Mouse (Mus musculus) CH12.LX (cell line): Measurements from ENCODE around the gene Rpn1. TPM values are rescaled to one million over a fixed set of nuclear protein-coding genes. Genes with fewer than 3 reads are reported as not detected.
"Not testable (repeated sequence)": the region's sequence is repeated elsewhere in the genome, so short reads cannot be mapped to it uniquely, and the experiment has no call there.

ENCODE experiments used
- DNase-seq: peaks from one replicate; pipeline ENCODE4 v3.0.0-alpha.2; 2013; ENCODE audit errors: extremely low read depth
- H3K27ac ChIP-seq: 2 replicates; pipeline ENCODE4 v1.5.1; 2012; ENCODE audit warnings: low read depth, mild to moderate bottlenecking, control low read depth, moderate library complexity; ENCODE audit not compliant: insufficient read depth
- H3K27me3 ChIP-seq: replicated peaks from 2 replicates; pipeline ENCODE3; 2012; ENCODE audit warnings: inconsistent platforms
- H3K36me3 ChIP-seq, 2 experiments: replicated peaks in 1 of 2; 2 replicates each; pipeline versions ENCODE3 to v1.6.1; 2012; ENCODE audit warnings: inconsistent platforms in 1 of 2, low read length in 1 of 2, mild to moderate bottlenecking in 1 of 2, mixed read lengths in 1 of 2, moderate library complexity in 1 of 2; ENCODE audit not compliant: control insufficient read depth in 1 of 2, insufficient read depth in 1 of 2
- H3K4me1 ChIP-seq, 2 experiments: 2 replicates each; pipeline ENCODE4 v1.6.1; 2012; ENCODE audit warnings: inconsistent platforms in 1 of 2, moderate library complexity in 1 of 2; ENCODE audit not compliant: insufficient read depth in 2 of 2, control insufficient read depth in 1 of 2
- H3K4me2 ChIP-seq: 2 replicates; pipeline ENCODE4 v1.6.1; 2012; ENCODE audit warnings: low read depth, mild to moderate bottlenecking, control low read depth; ENCODE audit not compliant: poor library complexity, insufficient read depth, severe bottlenecking
- H3K4me3 ChIP-seq, 3 experiments: fragments of 150-350 bp in 1 of 3; sonication (generic) in 1 of 3; replicated peaks in 1 of 3; 2 replicates each; pipeline versions ENCODE3 to v1.5.1; 2011 to 2012; ENCODE audit warnings: low read depth in 2 of 3, low read length in 2 of 3, mild to moderate bottlenecking in 2 of 3, moderate library complexity in 2 of 3, control low read depth in 1 of 3, improper control_type of control experiment in 1 of 3, inconsistent platforms in 1 of 3, mixed read lengths in 1 of 3; ENCODE audit not compliant: poor library complexity in 1 of 3
- H3K79me2 ChIP-seq: replicated peaks from 2 replicates; pipeline ENCODE4 v1.6.1; 2012; ENCODE audit warnings: mild to moderate bottlenecking, moderate library complexity; ENCODE audit not compliant: control insufficient read depth, poor library complexity, insufficient read depth, severe bottlenecking; ENCODE audit errors: extremely low read depth
- H3K9ac ChIP-seq: 2 replicates; pipeline ENCODE4 v1.6.1; 2012; ENCODE audit warnings: low read depth, mild to moderate bottlenecking, control low read depth, moderate library complexity; ENCODE audit not compliant: insufficient read depth
- H3K9me3 ChIP-seq: replicated peaks from 2 replicates; pipeline ENCODE3; 2012; ENCODE audit warnings: low read length, inconsistent platforms, mixed read lengths
- BHLHE40 ChIP-seq: IDR thresholded peaks from 2 replicates; pipeline ENCODE4 v1.6.1; 2011; ENCODE audit warnings: mild to moderate bottlenecking, low read depth, low read length, improper control_type of control experiment
- CHD2 ChIP-seq: IDR thresholded peaks from 2 replicates; pipeline ENCODE4 v1.6.1; 2011; ENCODE audit warnings: low read length, improper control_type of control experiment
- CTCF ChIP-seq, 2 experiments: IDR thresholded peaks in 1 of 2; conservative IDR thresholded peaks in 1 of 2; 2 replicates each; pipeline ENCODE4 v1.5.1; 2011 to 2012; ENCODE audit warnings: low read depth in 2 of 2, low read length in 2 of 2, improper control_type of control experiment in 1 of 2, inconsistent platforms in 1 of 2, mild to moderate bottlenecking in 1 of 2, moderate library complexity in 1 of 2
- ELF1 ChIP-seq: IDR thresholded peaks from 2 replicates; pipeline ENCODE4 v1.6.1; 2014; ENCODE audit warnings: low read depth, mild to moderate bottlenecking, inconsistent platforms, low read length, improper control_type of control experiment
- EP300 ChIP-seq: IDR thresholded peaks from 2 replicates; pipeline ENCODE4 v1.6.1; 2011; ENCODE audit warnings: low read length, improper control_type of control experiment
- ETS1 ChIP-seq: conservative IDR thresholded peaks from 2 replicates; pipeline ENCODE4 v1.6.1; 2012; ENCODE audit warnings: low read depth, mild to moderate bottlenecking, inconsistent platforms, low read length, improper control_type of control experiment, moderate library complexity
- GABPA ChIP-seq: IDR thresholded peaks from 2 replicates; pipeline ENCODE4 v1.6.1; 2012; ENCODE audit warnings: low read depth, low read length, improper control_type of control experiment, inconsistent platforms; ENCODE audit not compliant: insufficient replicate concordance
- HCFC1 ChIP-seq: IDR thresholded peaks from 2 replicates; pipeline ENCODE4 v1.6.1; 2012; ENCODE audit warnings: low read depth, mild to moderate bottlenecking, inconsistent platforms, low read length, improper control_type of control experiment
- JUN ChIP-seq: IDR thresholded peaks from 2 replicates; pipeline ENCODE4 v1.6.1; 2011; ENCODE audit warnings: low read depth, mild to moderate bottlenecking, low read length, improper control_type of control experiment, moderate library complexity; ENCODE audit not compliant: insufficient read depth
- KAT2A ChIP-seq: IDR thresholded peaks from 2 replicates; pipeline ENCODE4 v1.6.1; 2012; ENCODE audit warnings: low read length, improper control_type of control experiment, inconsistent platforms; ENCODE audit not compliant: insufficient replicate concordance
- MAFK ChIP-seq: IDR thresholded peaks from 2 replicates; pipeline ENCODE4 v1.6.1; 2011; ENCODE audit warnings: low read length, improper control_type of control experiment; ENCODE audit not compliant: insufficient replicate concordance
- MAX ChIP-seq: IDR thresholded peaks from 2 replicates; pipeline ENCODE4 v1.6.1; 2011; ENCODE audit warnings: low read length, improper control_type of control experiment
- MEF2A ChIP-seq: IDR thresholded peaks from 2 replicates; pipeline ENCODE4 v1.6.1; 2014; ENCODE audit warnings: low read depth, mild to moderate bottlenecking, inconsistent platforms, low read length, improper control_type of control experiment, borderline replicate concordance
- PAX5 ChIP-seq: IDR thresholded peaks from 2 replicates; pipeline ENCODE4 v1.6.1; 2012; ENCODE audit warnings: low read length, inconsistent platforms, mixed read lengths
- RAD21 ChIP-seq: IDR thresholded peaks from 2 replicates; pipeline ENCODE4 v1.6.1; 2011; ENCODE audit warnings: low read depth, mild to moderate bottlenecking, low read length, improper control_type of control experiment, moderate library complexity
- SIN3A ChIP-seq: IDR thresholded peaks from 2 replicates; pipeline ENCODE4 v1.6.1; 2012; ENCODE audit warnings: low read length, improper control_type of control experiment, inconsistent platforms
- USF1 ChIP-seq: IDR thresholded peaks from 2 replicates; pipeline ENCODE4 v1.6.1; 2014; ENCODE audit warnings: low read depth, mild to moderate bottlenecking, inconsistent platforms, low read length, improper control_type of control experiment
- ZC3H11A ChIP-seq: IDR thresholded peaks from 2 replicates; pipeline ENCODE4 v1.6.1; 2012; ENCODE audit warnings: low read depth, mild to moderate bottlenecking, inconsistent platforms, low read length, improper control_type of control experiment
- ZKSCAN1 ChIP-seq: IDR thresholded peaks from 2 replicates; pipeline ENCODE4 v1.6.1; 2012; ENCODE audit warnings: low read depth, inconsistent platforms, low read length, improper control_type of control experiment, borderline replicate concordance
- ZMIZ1 ChIP-seq: IDR thresholded peaks from 2 replicates; pipeline ENCODE4 v1.6.1; 2012; ENCODE audit warnings: low read depth, mild to moderate bottlenecking, inconsistent platforms, low read length, improper control_type of control experiment
- dilution Hi-C: fragments of 300-500 bp; cut with MboI; formaldehyde crosslinking; loops from 2 replicates; pipeline ENCODE4 v1.14.3; 2020; ENCODE audit warnings: low sequenced_read_pairs; ENCODE audit not compliant: extremely low pct_unique_long_range_greater_than_20kb, extremely low pct_ligation_motif_present
- in situ Hi-C: fragments of 300-500 bp; cut with MboI; formaldehyde crosslinking; loops from 3 replicates; pipeline ENCODE4 v1.14.3; 2019; ENCODE audit warnings: low sequenced_read_pairs, low pct_ligation_motif_present, low pct_unique_long_range_greater_than_20kb, mixed read lengths
- polyA plus RNA-seq: library from polyadenylated mRNA; unstranded; fragments of >175 nt; gene quantifications from 2 replicates; pipeline ENCODE4 v1.2.1, GENCODE M21; 2012; ENCODE audit warnings: low read depth; ENCODE audit not compliant: insufficient read length
- total RNA-seq, 2 experiments: library from RNA; depleted of rRNA; stranded (reverse); fragments of 300-350 nt in 1 of 2; fragments of >200 nt in 1 of 2; gene quantifications; 2 replicates each; pipeline ENCODE4 v1.2.3; 2012 to 2014

Rpn1 gene
- total and polyA plus RNA-seq, 3 experiments = 260 to 366 (median 339) TPM

DNA sequence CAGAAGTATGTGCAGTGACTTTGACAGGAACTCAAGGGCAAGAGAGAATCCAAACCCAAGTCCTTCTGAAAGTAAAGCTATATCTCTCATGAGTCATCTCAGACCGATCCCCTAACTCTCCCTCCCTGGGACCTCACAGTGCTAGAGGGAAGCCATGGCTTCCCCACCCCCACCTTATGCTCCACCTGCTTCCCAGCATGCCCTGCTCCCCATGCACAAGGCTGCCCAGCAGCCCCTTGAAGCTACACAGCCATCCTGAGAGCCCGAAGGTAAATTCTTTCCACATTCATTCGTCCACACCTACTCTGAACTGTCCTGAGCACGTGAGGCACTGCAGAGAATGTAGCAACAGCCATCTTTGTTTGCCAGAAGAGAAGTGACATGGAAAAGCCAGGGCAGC, 40.3 kb downstream of the Rpn1 start:
- peaks cover 10 to 34% of the 10 kb centered on the region in 2 experiments for H3K4me1 ChIP-seq
- no peak for DNase-seq
- no peak overlapping the region for H3K4me3 ChIP-seq
- TF ChIP-seq KAT2A (no peak), CHD2 (0 out of 2 replicates have a peak, but pooled peaks have one; percentile 26), MEF2A (no peak), ZKSCAN1 (no peak)
- no peaks in the 10 kb centered on the region for H3K79me2 ChIP-seq
- in situ Hi-C loops = loop anchor here (25.0 kb wide), 1 partner anchor 763 kb away; the partner anchor contains the start of genes Mcm2 and Podxl2
- H3K27ac ChIP-seq = no peak overlapping the region
- no peaks in the 10 kb centered on the region for H3K36me3 ChIP-seq
- H3K9me3 ChIP-seq = peaks cover 9% of the 10 kb centered on the region
- no peaks in the 10 kb centered on the region for H3K27me3 ChIP-seq
- no peak overlapping the region for H3K4me2 ChIP-seq
- dilution Hi-C loops = no loop called here
- no peak overlapping the region for H3K9ac ChIP-seq

DNA sequence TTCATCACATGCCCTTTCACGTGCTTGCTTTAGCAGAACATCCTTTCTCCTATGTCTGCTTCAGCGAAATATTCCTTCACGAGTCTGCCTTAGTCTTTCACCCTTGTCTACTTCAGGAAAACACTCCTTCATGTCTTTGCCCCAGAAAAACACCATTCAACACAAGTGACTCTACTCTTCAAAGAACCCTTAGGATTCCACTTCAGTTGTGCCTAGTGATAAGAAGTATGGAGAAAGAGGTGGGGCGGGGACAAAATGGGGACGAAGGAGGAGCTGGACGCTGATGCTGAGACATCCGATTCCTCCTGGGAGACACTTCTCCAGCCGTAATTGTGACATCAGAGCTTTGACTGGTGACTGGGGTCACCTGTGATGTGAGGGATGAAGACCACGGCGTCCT, 41.5 kb downstream of the Rpn1 start:
- H3K4me3 ChIP-seq, H3K9ac ChIP-seq, H3K36me3 ChIP-seq, DNase-seq, dilution Hi-C loops, H3K27ac ChIP-seq, H3K4me2 ChIP-seq, H3K9me3 ChIP-seq, H3K27me3 ChIP-seq, H3K79me2 ChIP-seq, in situ Hi-C loops: not testable (repeated sequence)
- H3K4me1 ChIP-seq = peaks cover 6 to 24% of the 10 kb centered on the region in 2 experiments

DNA sequence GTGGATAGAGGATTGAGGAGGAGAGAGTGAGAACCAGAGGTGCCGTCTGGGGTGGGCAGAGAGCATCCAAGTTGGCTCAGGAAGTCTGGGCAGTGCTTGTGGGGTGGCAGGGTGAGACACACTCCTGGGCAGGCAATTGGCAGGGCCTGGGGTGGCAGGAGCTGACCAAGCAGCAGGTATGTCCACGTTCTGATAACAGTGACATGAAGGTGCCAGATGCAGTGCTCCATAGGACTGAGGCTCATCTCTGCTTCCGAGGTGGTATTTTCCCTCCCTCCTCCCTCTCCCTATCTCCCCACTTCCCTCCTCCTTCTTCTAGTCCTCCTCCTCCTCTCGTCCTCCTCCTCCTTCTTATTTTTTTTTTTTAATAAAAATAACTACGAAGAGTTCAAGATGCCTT, 47.2 kb downstream of the Rpn1 start:
- H3K27me3 ChIP-seq = peaks cover 16% of the 10 kb centered on the region
- H3K27ac ChIP-seq = no peak overlapping the region
- in situ Hi-C loops (no loop called here), dilution Hi-C loops (no loop called here)
- no peak overlapping the region for H3K4me3 ChIP-seq
- H3K4me2 ChIP-seq = no peak overlapping the region
- no peak overlapping the region for H3K9ac ChIP-seq
- H3K36me3 ChIP-seq = no peaks in the 10 kb centered on the region
- no peak for DNase-seq
- H3K4me1 ChIP-seq = no peaks in the 10 kb centered on the region
- peaks cover 9% of the 10 kb centered on the region for H3K9me3 ChIP-seq
- H3K79me2 ChIP-seq = no peaks in the 10 kb centered on the region
- TF ChIP-seq CTCF (conservative IDR thresholded peaks at IDR 0.05 in 1 of 2, IDR thresholded peaks at IDR 0.05 in 1 of 2; ENCODE audit: low read depth in 2 of 2, low read length in 2 of 2) (no peak), GABPA (no peak), PAX5 (no peak), RAD21 (no peak), ZMIZ1 (no peak), SIN3A (no peak), ELF1 (no peak), KAT2A (no peak), BHLHE40 (no peak), MAFK (no peak), USF1 (no peak), HCFC1 (no peak), EP300 (no peak), ZC3H11A (no peak), ZKSCAN1 (no peak), ETS1 (no peak), JUN (no peak), MAX (no peak)
